9 mouse cellular contexts compared by ENCODE assay signal in the genomic region with DNA sequence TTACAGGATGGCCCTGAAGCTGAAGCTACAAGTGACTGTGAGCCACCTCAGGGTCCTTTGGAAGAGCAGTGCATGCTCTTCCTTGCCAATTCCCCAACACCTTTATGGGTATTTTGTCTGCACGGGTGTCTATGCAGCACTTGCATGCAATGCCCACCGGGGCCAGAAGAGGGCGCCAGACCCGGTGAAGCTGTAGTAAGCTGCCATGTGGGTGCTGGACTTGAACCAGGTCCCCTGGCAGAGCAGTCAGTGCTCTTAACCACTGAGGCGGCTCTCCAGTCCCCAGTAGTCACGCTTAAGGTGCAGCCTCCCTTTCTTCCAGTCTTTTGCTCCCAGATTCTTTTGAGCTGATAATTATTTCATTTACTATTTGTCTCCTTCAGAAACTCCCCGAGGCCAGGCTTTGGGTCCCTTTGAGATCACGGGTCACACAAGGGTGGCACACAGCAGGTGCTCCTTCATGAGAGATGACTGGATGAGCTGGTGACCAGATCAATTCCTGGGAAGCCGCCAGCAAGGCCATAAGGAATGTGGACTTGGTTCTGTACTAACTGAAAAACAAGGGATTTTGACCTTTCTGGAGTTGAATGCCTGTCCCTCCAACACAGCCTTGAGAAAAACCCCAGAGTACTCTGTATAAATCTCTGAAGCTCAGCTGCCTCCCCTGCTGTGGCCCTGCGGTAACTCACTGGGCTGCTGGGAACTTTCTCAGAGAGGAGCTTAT. TPM values are rescaled to one million over a fixed set of nuclear protein-coding genes. Genes with fewer than 3 reads are reported as not detected.
DNase-seq lines count a peak whose midpoint lies in the region; ATAC-seq lines count a peak whose summit lies in the region.
"Had no signal": no experiment of that assay in that cellular context is flagged by ENCODE, and none has a peak within 500 bp of the region (broad histone marks: within the 10 kb centered on the region; RNA-seq: fewer than 3 reads in every experiment).

No protein-coding gene starts in this region.

- DNase-seq in heart, embryonic 10.5 days (ENCODE audit: low spot score), result no peak
- DNase-seq in A20 (ENCODE audit: low read depth, low spot score), result peak; percentile 79
- DNase-seq in adrenal gland, postnatal 10 days, result peak; percentile 77
- peak; percentile 48 for DNase-seq in limb, embryonic 11.5 days (ENCODE audit: low spot score)
- peak; percentile 71 to 85 for DNase-seq in spleen, postnatal 14 days (ENCODE audit: low spot score in 2 of 2)
- no peak for DNase-seq in embryo, embryonic 11 days
- no peak for DNase-seq in midbrain, embryonic 10.5 days (ENCODE audit: low spot score)

- H3K27ac ChIP-seq in heart, embryonic 10.5 days, result 0 out of 2 replicates have a peak overlapping the region, but pooled peaks have one; percentile 1
- H3K27ac ChIP-seq in heart, embryonic 12.5 days (ENCODE audit: poor library complexity, severe bottlenecking), result no peak overlapping the region
- no peak overlapping the region for H3K27ac ChIP-seq in limb, embryonic 11.5 days (replicated peaks; ENCODE audit: low read depth, low read length)
- no peak overlapping the region for H3K27ac ChIP-seq in midbrain, embryonic 10.5 days (replicated peaks)
- H3K27ac ChIP-seq: heart, embryonic 13.5 days had no signal

- H3K4me1 ChIP-seq in heart, embryonic 10.5 days, result 0 out of 2 replicates have a peak, but pooled peaks cover 4% of the 10 kb centered on the region
- H3K4me1 ChIP-seq in heart, embryonic 12.5 days (replicated peaks), result 0 out of 2 replicates have a peak, but pooled peaks cover under 1% of the 10 kb centered on the region
- no peaks in the 10 kb centered on the region for H3K4me1 ChIP-seq in limb, embryonic 11.5 days (ENCODE audit: control insufficient read depth, insufficient read depth, low read length)
- H3K4me1 ChIP-seq in midbrain, embryonic 10.5 days, result no peaks in the 10 kb centered on the region

- H3K9me3 ChIP-seq in heart, embryonic 10.5 days, result no peaks in the 10 kb centered on the region
- H3K9me3 ChIP-seq in heart, embryonic 12.5 days (replicated peaks), result no peaks in the 10 kb centered on the region; the same call in 1 of the 2 replicates
- no peaks in the 10 kb centered on the region for H3K9me3 ChIP-seq in limb, embryonic 11.5 days (ENCODE audit: control insufficient read depth, low read length)
- H3K9me3 ChIP-seq in midbrain, embryonic 10.5 days (replicated peaks), result peaks cover 7% of the 10 kb centered on the region; the same call in 1 of the 2 replicates
- H3K9me3 ChIP-seq: heart, embryonic 13.5 days had no signal

- H3K4me3 ChIP-seq in heart, embryonic 10.5 days, result no peak overlapping the region
- H3K4me3 ChIP-seq in heart, embryonic 12.5 days, result no peak overlapping the region
- H3K4me3 ChIP-seq in limb, embryonic 11.5 days (ENCODE audit: low read depth, low read length), result no peak overlapping the region
- no peak overlapping the region for H3K4me3 ChIP-seq in midbrain, embryonic 10.5 days
- H3K4me3 ChIP-seq: heart, embryonic 13.5 days had no signal

- no peak for ATAC-seq in heart, embryonic 12.5 days (ENCODE audit: insufficient number of reproducible peaks, low FRiP score)
- no peak for ATAC-seq in limb, embryonic 11.5 days (ENCODE audit: insufficient number of reproducible peaks, low FRiP score, low TSS enrichment, low read depth)

- H3K9ac ChIP-seq in heart, embryonic 12.5 days, result no peak overlapping the region
- H3K9ac ChIP-seq in limb, embryonic 11.5 days (ENCODE audit: low read length), result no peak overlapping the region
- H3K9ac ChIP-seq: heart, embryonic 13.5 days had no signal

- no peaks in the 10 kb centered on the region for H3K36me3 ChIP-seq in heart, embryonic 10.5 days
- no peaks in the 10 kb centered on the region for H3K36me3 ChIP-seq in heart, embryonic 12.5 days
- no peaks in the 10 kb centered on the region for H3K36me3 ChIP-seq in limb, embryonic 11.5 days (ENCODE audit: control insufficient read depth, insufficient read depth, low read length)
- no peaks in the 10 kb centered on the region for H3K36me3 ChIP-seq in midbrain, embryonic 10.5 days
- H3K36me3 ChIP-seq: heart, embryonic 13.5 days had no signal

- H3K4me2 ChIP-seq in heart, embryonic 12.5 days, result no peak overlapping the region
- H3K4me2 ChIP-seq in limb, embryonic 11.5 days (ENCODE audit: low read depth, severe bottlenecking), result no peak overlapping the region
- H3K4me2 ChIP-seq: heart, embryonic 13.5 days had no signal

- WGBS in heart, embryonic 10.5 days, result 79% methylated on average over 10 of the region's 10 CpGs
- WGBS in heart, embryonic 12.5 days, result 77% methylated on average over 10 of the region's 10 CpGs
- WGBS in limb, embryonic 11.5 days, result 84% methylated on average over 10 of the region's 10 CpGs
- WGBS in midbrain, embryonic 10.5 days, result 81% methylated on average over 10 of the region's 10 CpGs

- H3K27me3 ChIP-seq in heart, embryonic 10.5 days (ENCODE audit: insufficient read depth, poor library complexity, severe bottlenecking), result no peaks in the 10 kb centered on the region
- no peaks in the 10 kb centered on the region for H3K27me3 ChIP-seq in heart, embryonic 12.5 days (replicated peaks)
- H3K27me3 ChIP-seq in limb, embryonic 11.5 days (ENCODE audit: control insufficient read depth, insufficient read depth, low read length), result no peaks in the 10 kb centered on the region
- no peaks in the 10 kb centered on the region for H3K27me3 ChIP-seq in midbrain, embryonic 10.5 days (ENCODE audit: low read depth, poor library complexity, severe bottlenecking)
- H3K27me3 ChIP-seq: heart, embryonic 13.5 days had no signal

RNA-seq across cellular contexts. Expression of a gene that starts 6.9 kb away (rescaled TPM):
- polyA plus RNA-seq in heart, embryonic 10.5 days (2016; fragmentation: Nextera tagmentation; extraction: Ambion mirVana), result 0.21 and 0.26 TPM in 2 replicates
- polyA plus RNA-seq in heart, embryonic 12.5 days (2016; fragmentation: Nextera tagmentation; extraction: Ambion mirVana), result not detected in 2 replicates
- total RNA-seq in adrenal gland, postnatal 10 days (2021), result under 1 TPM; 0.90 to 0.91 TPM
- not detected in 2 replicates for polyA plus RNA-seq in limb, embryonic 11.5 days (2014; fragmentation: Nextera tagmentation; extraction: Ambion mirVana)
- 0.22 TPM in 1 of 2 replicates, not detected in the other for polyA plus RNA-seq in midbrain, embryonic 10.5 days (2016; fragmentation: Nextera tagmentation; extraction: Ambion mirVana)

RNA-seq across cellular contexts. Expression of a gene that starts 15.0 kb away (rescaled TPM):
- 80.3 and 85.4 TPM in 2 replicates for polyA plus RNA-seq in heart, embryonic 10.5 days (2016; fragmentation: Nextera tagmentation; extraction: Ambion mirVana)
- 75.8 and 77.5 TPM in 2 replicates for polyA plus RNA-seq in heart, embryonic 12.5 days (2016; fragmentation: Nextera tagmentation; extraction: Ambion mirVana)
- 10 to 100 TPM; 76.1 to 76.7 TPM for total RNA-seq in adrenal gland, postnatal 10 days (2021)
- 106 and 114 TPM in 2 replicates for polyA plus RNA-seq in limb, embryonic 11.5 days (2014; fragmentation: Nextera tagmentation; extraction: Ambion mirVana)
- polyA plus RNA-seq in midbrain, embryonic 10.5 days (2016; fragmentation: Nextera tagmentation; extraction: Ambion mirVana), result 107 and 114 TPM in 2 replicates

RNA-seq across cellular contexts. Expression of a gene that starts 21.7 kb away (rescaled TPM):
- 0.13 and 0.25 TPM in 2 replicates for polyA plus RNA-seq in heart, embryonic 10.5 days (2016; fragmentation: Nextera tagmentation; extraction: Ambion mirVana)
- 0.04 and 0.06 TPM in 2 replicates for polyA plus RNA-seq in heart, embryonic 12.5 days (2016; fragmentation: Nextera tagmentation; extraction: Ambion mirVana)
- under 1 TPM; 0.09 to 0.12 TPM for total RNA-seq in adrenal gland, postnatal 10 days (2021)
- 0.07 and 0.29 TPM in 2 replicates for polyA plus RNA-seq in limb, embryonic 11.5 days (2014; fragmentation: Nextera tagmentation; extraction: Ambion mirVana)
- polyA plus RNA-seq in midbrain, embryonic 10.5 days (2016; fragmentation: Nextera tagmentation; extraction: Ambion mirVana), result 0.11 and 0.26 TPM in 2 replicates

Comparison
In these comparisons a context has a peak if more than half of its experiments do, and no peak if none do; other contexts are left out.
1. DNase-seq: peak in A20 (single experiment), adrenal gland, postnatal 10 days (single experiment), limb, embryonic 11.5 days (single experiment) and spleen, postnatal 14 days (2 of 2); none in heart, embryonic 10.5 days (single experiment), embryo, embryonic 11 days (single experiment) and midbrain, embryonic 10.5 days (single experiment).